Mouse (Mus musculus) midbrain, embryonic 14.5 days (tissue): ENCODE data around the gene Olfr554. TPM values are rescaled to one million over a fixed set of nuclear protein-coding genes. Genes with fewer than 3 reads are reported as not detected.

Experiments used
- ATAC-seq: fragments of 200-750 bp; cut with Nextera tagmentation; 2 replicates; pipeline ENCODE4 v1.8.0; 2017; ENCODE audit warnings: moderate number of reproducible peaks, moderate library complexity; ENCODE audit not compliant: low FRiP score, low TSS enrichment
- DNase-seq: peaks from one replicate; pipeline ENCODE4 v3.0.0-alpha.2; 2015
- H3K27ac ChIP-seq: fragments of 300-500 bp; sonication (generic); replicated peaks from 2 replicates; pipeline ENCODE4 v1.5.1; 2014; ENCODE audit warnings: mild to moderate bottlenecking, low read depth, low read length, moderate library complexity
- H3K27me3 ChIP-seq: fragments of 300-500 bp; sonication (generic); 2 replicates; pipeline ENCODE4 v1.6.1; 2014; ENCODE audit warnings: low read length, control low read depth, mixed read lengths; ENCODE audit not compliant: control insufficient read depth, insufficient read depth
- H3K36me3 ChIP-seq: fragments of 300-500 bp; sonication (generic); 2 replicates; pipeline ENCODE4 v1.6.1; 2014; ENCODE audit warnings: low read length, control low read depth; ENCODE audit not compliant: control insufficient read depth, insufficient read depth
- H3K4me1 ChIP-seq: fragments of 300-500 bp; sonication (generic); 2 replicates; pipeline ENCODE4 v1.6.1; 2014; ENCODE audit warnings: mild to moderate bottlenecking, antibody characterized with exemption, low read length, control low read depth; ENCODE audit not compliant: control insufficient read depth, insufficient read depth
- H3K4me2 ChIP-seq: fragments of 300-500 bp; sonication (generic); 2 replicates; pipeline ENCODE4 v1.6.1; 2014; ENCODE audit warnings: mild to moderate bottlenecking, low read length, moderate library complexity
- H3K4me3 ChIP-seq: fragments of 300-500 bp; sonication (generic); replicated peaks from 2 replicates; pipeline ENCODE4 v1.5.1; 2014; ENCODE audit warnings: low read depth, low read length
- H3K9ac ChIP-seq: fragments of 300-500 bp; sonication (generic); replicated peaks from 2 replicates; pipeline ENCODE4 v1.6.1; 2014; ENCODE audit warnings: mild to moderate bottlenecking, low read length, moderate library complexity
- H3K9me3 ChIP-seq: fragments of 300-500 bp; sonication (generic); 2 replicates; pipeline ENCODE4 v1.6.1; 2016; ENCODE audit warnings: low read length, control low read depth, mixed read lengths; ENCODE audit not compliant: control insufficient read depth
- WGBS: fragments of 180-500 bp; shearing (Covaris S2); extraction: QIAGEN DNeasy Blood & Tissue Kit; methylation state at CpG from one replicate; pipeline ENCODE4 v1.1.7; 2014; 5-methylcytosine and 5-hydroxymethylcytosine counted together
- polyA plus RNA-seq: library from polyadenylated mRNA; unstranded; fragments of >200 nt; fragmentation: Nextera tagmentation; extraction: Ambion mirVana; gene quantifications from 2 replicates; pipeline ENCODE4 v1.2.1, GENCODE M21; 2014

Olfr554 gene
- polyA plus RNA-seq, 1 experiment from 2014 or later = not detected

DNA sequence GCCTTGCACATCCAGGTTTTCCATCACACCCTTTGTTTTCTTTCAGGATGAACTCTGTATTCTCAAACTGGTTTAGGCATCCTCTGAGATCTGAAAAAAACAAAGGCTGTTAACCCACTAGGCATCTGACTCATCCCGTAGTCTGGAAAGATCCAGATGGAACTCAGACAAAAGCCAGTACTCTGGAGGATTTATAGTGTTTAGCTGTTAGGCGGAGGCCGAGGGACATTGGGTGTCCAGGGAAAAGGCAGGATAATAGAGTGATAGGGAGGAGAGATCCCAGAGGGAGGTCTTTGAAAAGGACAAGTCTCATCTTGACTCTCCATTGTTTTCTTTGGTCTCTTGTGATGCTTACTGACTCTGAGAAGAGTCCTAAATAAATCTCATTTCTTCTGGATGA, 26.4 kb downstream of the Olfr554 start, which contains the start of gene Olfr556:
TSS of gene Olfr556 (plus strand) at position 301 of the 400 bp plus-strand sequence.
- Histone ChIP-seq H3K36me3 (no peaks in the 10 kb centered on the region), H3K27me3 (no peaks in the 10 kb centered on the region), H3K4me2 (no peak within 1 kb of the TSS), H3K4me1 (no peaks in the 10 kb centered on the region), H3K27ac (no peak within 1 kb of the TSS), H3K4me3 (no peak within 1 kb of the TSS), H3K9me3 (no peaks in the 10 kb centered on the region), H3K9ac (no peak within 1 kb of the TSS)
- WGBS = 32% methylated on average over 3 of the region's 3 CpGs
- DNase-seq = no peak
- ATAC-seq = no peak

DNA sequence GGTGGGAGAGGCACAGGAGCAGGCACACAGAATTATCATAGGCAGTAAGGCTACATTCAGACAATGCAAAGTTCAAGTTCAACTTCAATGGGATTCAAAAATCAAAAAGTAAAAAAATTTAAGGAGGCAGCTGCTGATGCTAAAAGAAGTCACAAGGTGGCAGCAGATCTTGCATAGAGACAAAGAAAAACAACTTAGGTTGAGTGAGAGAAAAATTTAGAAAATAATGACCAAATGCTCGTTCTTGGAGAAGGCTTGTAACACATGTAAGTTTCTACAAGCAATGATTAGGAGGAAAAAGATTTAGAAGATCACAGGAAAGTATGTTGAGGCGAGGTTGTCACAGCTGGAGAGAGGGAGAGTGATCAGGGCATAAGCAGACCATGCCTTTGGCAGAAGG, 27.1 kb downstream of the Olfr554 start:
- DNase-seq = peak; percentile 66
- Histone ChIP-seq H3K4me2 (no peak overlapping the region), H3K27ac (no peak overlapping the region), H3K4me3 (no peak overlapping the region), H3K9me3 (no peaks in the 10 kb centered on the region), H3K9ac (no peak overlapping the region), H3K4me1 (no peaks in the 10 kb centered on the region), H3K27me3 (no peaks in the 10 kb centered on the region), H3K36me3 (no peaks in the 10 kb centered on the region)
- no peak for ATAC-seq
- 45% methylated on average over 2 of the region's 2 CpGs for WGBS

DNA sequence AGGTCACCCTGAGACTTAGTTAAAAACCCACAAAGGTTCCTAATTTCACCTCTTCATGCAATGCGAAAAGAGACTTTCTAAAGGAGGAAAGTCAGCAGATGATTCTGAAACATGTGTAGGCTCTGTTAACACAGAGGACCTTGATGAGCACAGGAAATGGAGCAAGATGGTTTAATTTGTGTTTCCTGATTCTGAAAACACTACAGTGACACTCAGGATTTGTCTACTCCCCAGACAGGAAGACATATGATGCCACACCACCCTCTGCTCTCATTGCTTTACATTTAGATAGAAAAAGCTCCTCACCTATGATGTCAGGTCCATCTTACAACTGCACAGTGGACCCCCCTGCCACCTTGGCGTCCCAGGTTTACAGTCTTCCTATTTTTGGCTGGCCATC, 38.0 kb downstream of the Olfr554 start:
- Histone ChIP-seq H3K36me3 (no peaks in the 10 kb centered on the region), H3K9me3 (no peaks in the 10 kb centered on the region), H3K9ac (no peak overlapping the region), H3K4me3 (no peak overlapping the region), H3K27me3 (no peaks in the 10 kb centered on the region), H3K4me1 (no peaks in the 10 kb centered on the region), H3K4me2 (no peak overlapping the region), H3K27ac (no peak overlapping the region)
- DNase-seq (no peak), ATAC-seq (no peak)
- WGBS = 84% methylated on average over 2 of the region's 2 CpGs

DNA sequence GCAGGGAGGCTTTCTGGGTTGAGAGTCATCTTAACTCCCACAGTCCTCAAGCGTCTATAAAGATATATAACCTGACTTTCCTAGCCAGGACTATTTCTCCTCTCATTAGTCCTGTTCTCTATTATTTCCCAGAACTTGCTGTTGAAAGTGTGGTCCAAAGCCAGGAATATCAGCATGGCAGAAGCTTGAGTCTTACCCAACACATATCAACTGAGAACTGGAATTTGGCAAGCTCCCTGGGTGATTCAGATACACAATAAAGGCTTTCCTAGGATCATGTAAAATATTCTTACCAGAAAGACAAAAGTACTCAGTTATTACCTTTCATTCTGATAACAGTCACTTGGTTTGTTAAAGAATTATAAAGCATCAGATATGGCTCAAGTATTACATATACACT, 43.7 kb downstream of the Olfr554 start:
- H3K4me3 ChIP-seq = no peak overlapping the region

DNA sequence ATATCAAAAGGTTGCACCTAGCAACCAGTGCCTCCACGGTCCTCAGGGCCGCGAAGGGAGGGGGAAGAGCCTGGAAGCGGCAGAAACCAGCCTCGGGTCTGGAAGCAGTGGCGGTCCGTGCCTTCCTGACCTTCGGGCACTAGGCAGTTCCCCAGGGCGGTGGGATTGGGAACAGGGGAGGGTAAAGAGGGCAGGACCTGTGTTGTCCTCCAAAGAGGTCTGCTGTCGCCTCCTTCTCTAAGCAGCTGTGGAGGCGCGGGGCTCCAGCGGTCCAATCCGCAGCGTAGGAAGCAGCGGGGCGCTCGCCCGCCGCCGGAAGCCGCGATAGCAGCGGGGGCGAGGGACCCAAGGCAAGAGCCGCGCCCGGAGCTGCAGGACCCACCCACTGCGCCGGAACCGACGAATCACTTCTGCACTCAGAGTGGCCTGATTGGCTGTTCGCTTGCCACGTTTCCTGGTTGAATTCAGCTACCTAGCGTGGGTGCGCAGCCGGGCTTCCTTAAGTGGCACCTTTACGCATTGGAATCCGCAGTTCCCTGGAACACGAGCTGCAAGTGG, 48.8 kb downstream of the Olfr554 start, which contains the start of gene Trim68:
TSS of gene Trim68 (minus strand) at position 384 of the 558 bp plus-strand sequence.
- ATAC-seq (peak; percentile 99), DNase-seq (peak; percentile 96)
- H3K36me3 ChIP-seq = no peaks in the 10 kb centered on the region
- 0 out of 2 replicates have a peak, but pooled peaks cover 3% of the 10 kb centered on the region for H3K4me1 ChIP-seq
- H3K9me3 ChIP-seq = no peaks in the 10 kb centered on the region
- peak within 1 kb of the TSS; percentile 62 for H3K9ac ChIP-seq
- H3K4me2 ChIP-seq = peak within 1 kb of the TSS; percentile 65
- H3K27me3 ChIP-seq = no peaks in the 10 kb centered on the region
- peak within 1 kb of the TSS; percentile 57; the same call in 1 of the 2 replicates for H3K27ac ChIP-seq
- H3K4me3 ChIP-seq = peak within 1 kb of the TSS; percentile 61
- under 1% methylated on average over 40 of the region's 40 CpGs for WGBS

More for the DNA sequence above, 43.7 kb downstream of the Olfr554 start:
- ATAC-seq (no peak), DNase-seq (no peak)
- H3K36me3 ChIP-seq = no peaks in the 10 kb centered on the region
- H3K4me1 ChIP-seq = no peaks in the 10 kb centered on the region
- no peak overlapping the region for H3K9ac ChIP-seq
- no peak overlapping the region for H3K27ac ChIP-seq
- H3K9me3 ChIP-seq = no peaks in the 10 kb centered on the region
- no peaks in the 10 kb centered on the region for H3K27me3 ChIP-seq
- no peak overlapping the region for H3K4me2 ChIP-seq
- WGBS = 93% methylated on average over 1 of the region's 1 CpGs

Other genes with a start within 250 kb of the Olfr554 start
- gene Rrm1, start 196.7 kb upstream of the Olfr554 start, polyA plus RNA-seq = 36.2 and 65.9 TPM in 2 replicates
- 0.61 and 0.74 TPM in 2 replicates for gene Olfr543, start 156.8 kb upstream of the Olfr554 start, polyA plus RNA-seq
- gene Olfr544, start 150.1 kb upstream of the Olfr554 start, polyA plus RNA-seq = 0.14 and 0.22 TPM in 2 replicates
- 0.20 TPM in 1 of 2 replicates, not detected in the other for gene Olfr545, start 138.9 kb upstream of the Olfr554 start, polyA plus RNA-seq
- gene Olfr547, start 103.7 kb upstream of the Olfr554 start, polyA plus RNA-seq = not detected in 2 replicates
- gene Olfr548-ps1, start 97.5 kb upstream of the Olfr554 start, polyA plus RNA-seq = not detected in 2 replicates
- gene Olfr549, start 88.6 kb upstream of the Olfr554 start, polyA plus RNA-seq = not detected in 2 replicates
- gene Trim21, start 72.9 kb upstream of the Olfr554 start, polyA plus RNA-seq = 0.61 TPM in 1 of 2 replicates, not detected in the other
- not detected in 2 replicates for gene Olfr550, start 67.0 kb upstream of the Olfr554 start, polyA plus RNA-seq
- gene Olfr551, start 46.5 kb upstream of the Olfr554 start, polyA plus RNA-seq = not detected in 2 replicates
- not detected in 2 replicates for gene Olfr552, start 40.7 kb upstream of the Olfr554 start, polyA plus RNA-seq
- not detected in 2 replicates for gene Olfr553, start 20.2 kb upstream of the Olfr554 start, polyA plus RNA-seq
- gene Olfr555, start 20.4 kb downstream of the Olfr554 start, polyA plus RNA-seq = not detected in 2 replicates
- gene Olfr556, start 26.5 kb downstream of the Olfr554 start, polyA plus RNA-seq = not detected in 2 replicates
- gene Trim68, start 48.9 kb downstream of the Olfr554 start, polyA plus RNA-seq = 6.5 and 8.1 TPM in 2 replicates
- not detected in 2 replicates for gene Olfr557, start 57.5 kb downstream of the Olfr554 start, polyA plus RNA-seq
- not detected in 2 replicates for gene Olfr558, start 63.8 kb downstream of the Olfr554 start, polyA plus RNA-seq
- gene Olfr33, start 80.6 kb downstream of the Olfr554 start, polyA plus RNA-seq = not detected in 2 replicates
- not detected in 2 replicates for gene Olfr559, start 89.1 kb downstream of the Olfr554 start, polyA plus RNA-seq
- not detected in 2 replicates for gene Olfr560, start 120.9 kb downstream of the Olfr554 start, polyA plus RNA-seq
- gene Olfr78, start 121.0 kb downstream of the Olfr554 start, polyA plus RNA-seq = not detected in 2 replicates
- gene Olfr561, start 132.8 kb downstream of the Olfr554 start, polyA plus RNA-seq = not detected in 2 replicates
- gene Olfr564, start 165.0 kb downstream of the Olfr554 start, polyA plus RNA-seq = not detected in 2 replicates
- not detected in 2 replicates for gene Olfr566, start 220.3 kb downstream of the Olfr554 start, polyA plus RNA-seq
- gene Olfr568, start 238.7 kb downstream of the Olfr554 start, polyA plus RNA-seq = not detected in 2 replicates